Mouse (Mus musculus): ENCODE data around the gene Grin1. TPM values are rescaled to one million over a fixed set of nuclear protein-coding genes. Genes with fewer than 3 reads are reported as not detected.

Grin1 gene
- 100 to 1,000 TPM; 345 to 348 TPM for total RNA-seq (2021)
- long read RNA-seq, full-length matches to known transcripts = 84 of 245 reads
- long read RNA-seq, partial matches to known transcripts = 21 of 245 reads
- long read RNA-seq, other reads (novel, unspliced or antisense) = 140 of 245 reads

DNA sequence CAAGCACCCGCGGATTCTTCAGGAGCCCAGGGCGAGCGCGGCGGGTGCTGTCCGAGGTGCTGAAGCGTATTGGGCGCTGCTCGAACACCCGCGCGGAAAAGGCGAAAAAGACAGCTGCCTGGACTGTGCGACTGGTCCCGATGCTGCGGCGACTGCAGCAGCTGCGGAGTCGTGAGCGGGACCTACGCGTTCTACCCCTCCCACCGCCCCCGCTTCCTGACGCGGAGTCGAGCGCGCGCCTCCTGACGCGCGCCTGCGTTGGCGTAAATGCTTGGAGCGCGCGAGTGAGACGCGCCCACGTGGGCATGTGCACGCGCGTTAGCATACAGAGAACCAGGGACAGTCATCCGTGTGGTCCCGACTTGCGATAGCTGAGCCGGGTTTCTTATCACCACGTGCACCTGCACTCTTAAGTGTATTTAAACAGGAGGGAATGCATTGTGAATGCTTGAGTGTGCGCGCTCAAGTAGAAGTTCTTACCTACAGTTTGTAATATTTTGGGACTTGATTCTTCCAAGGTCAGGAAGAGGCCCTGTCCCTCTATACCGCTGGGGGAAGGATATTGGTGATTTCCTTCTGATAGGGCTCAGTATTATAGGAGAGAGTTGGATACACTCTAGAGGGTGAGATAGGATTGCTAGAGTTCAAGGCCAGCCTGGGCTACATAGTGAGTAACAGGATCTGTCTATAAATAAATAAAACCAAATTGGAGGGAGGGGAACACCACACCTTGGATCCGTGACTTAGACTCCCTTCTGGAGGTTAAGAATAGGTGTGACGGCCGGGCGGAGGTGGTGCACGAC, at the start of gene Grin1:
Gene Grin1, minus strand, starts transcription at position 217 of the 803 bp plus-strand sequence.
- peak; percentile 78 to 83 for DNase-seq (ENCODE audit: low spot score in 2 of 2)

DNA sequence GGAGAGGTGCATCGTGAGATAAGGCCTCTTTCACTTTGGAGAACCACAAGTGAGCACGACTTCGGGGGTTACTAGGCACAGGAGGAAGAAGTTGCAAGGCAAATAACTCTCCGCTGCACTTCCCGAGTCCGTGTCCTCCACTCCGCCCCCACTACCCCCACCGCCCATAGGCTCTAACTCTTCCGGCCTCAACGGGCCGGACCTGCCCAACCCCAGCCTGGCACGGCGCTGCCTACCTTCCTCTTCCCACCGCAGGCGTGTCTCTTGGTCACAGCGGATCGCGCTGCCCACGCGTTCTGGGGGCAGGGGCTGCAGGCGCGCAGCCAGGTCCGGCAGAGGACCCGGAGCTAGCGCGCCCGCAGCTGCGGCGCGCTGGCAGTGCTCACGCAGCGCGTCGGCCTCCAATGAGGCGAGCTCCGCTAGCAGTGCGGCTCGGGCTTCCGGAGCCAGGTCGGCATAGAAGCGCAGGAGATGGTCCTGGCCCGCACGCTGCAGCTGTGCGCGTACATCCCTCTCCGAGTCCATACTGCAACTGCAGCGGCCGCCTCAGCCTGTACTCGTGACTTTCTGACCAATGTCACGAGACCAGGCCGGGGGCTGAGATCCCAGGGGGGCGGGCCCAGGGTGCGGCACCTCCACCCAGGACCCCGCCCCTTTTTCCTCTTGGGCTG, 46.2 kb upstream of the Grin1 start, which contains the start of gene Uap1l1:
Gene Uap1l1, minus strand, starts transcription at position 592 of the 671 bp plus-strand sequence.
- peak; percentile 54 to 67 for DNase-seq (ENCODE audit: low spot score in 2 of 2)

DNA sequence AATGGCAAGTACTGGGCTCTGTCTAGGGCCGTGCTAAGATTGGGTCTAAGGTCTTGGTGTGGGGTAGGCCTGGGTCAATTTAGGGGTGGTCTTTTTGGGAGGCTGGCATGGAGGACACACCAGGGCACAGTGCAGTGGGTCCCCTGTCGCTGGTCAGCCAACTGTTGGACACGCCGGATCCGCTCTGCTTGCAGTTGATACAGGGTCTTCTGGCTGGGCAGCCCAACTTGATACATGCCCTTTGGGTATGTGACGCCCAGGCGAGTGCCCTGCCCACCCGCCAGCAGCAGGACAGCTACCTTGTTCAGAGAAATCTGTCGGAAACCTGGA, 45.7 kb upstream of the Grin1 start:
- no peak for DNase-seq (ENCODE audit: low spot score in 2 of 2)

DNA sequence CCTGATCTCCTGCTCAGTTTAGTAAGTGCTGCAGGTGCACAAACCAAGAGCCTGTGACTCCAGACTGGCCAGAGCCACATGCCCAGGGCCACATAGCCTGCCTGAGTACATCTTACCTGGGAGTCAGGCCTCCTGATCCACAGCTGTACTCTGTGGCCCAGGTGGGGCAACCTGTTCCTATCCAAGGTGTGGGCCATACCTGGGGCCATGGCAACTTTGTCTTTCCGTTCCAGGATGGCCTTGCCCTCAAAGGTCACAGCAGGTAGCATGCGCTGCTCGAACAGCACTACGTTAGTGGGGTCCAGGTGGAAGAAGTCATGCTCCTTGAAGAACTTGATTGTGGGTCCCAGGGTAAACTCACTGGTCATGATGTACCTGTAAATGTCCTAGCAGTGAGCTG, 45.3 kb upstream of the Grin1 start:
- DNase-seq (ENCODE audit: low spot score in 2 of 2) = no peak

DNA sequence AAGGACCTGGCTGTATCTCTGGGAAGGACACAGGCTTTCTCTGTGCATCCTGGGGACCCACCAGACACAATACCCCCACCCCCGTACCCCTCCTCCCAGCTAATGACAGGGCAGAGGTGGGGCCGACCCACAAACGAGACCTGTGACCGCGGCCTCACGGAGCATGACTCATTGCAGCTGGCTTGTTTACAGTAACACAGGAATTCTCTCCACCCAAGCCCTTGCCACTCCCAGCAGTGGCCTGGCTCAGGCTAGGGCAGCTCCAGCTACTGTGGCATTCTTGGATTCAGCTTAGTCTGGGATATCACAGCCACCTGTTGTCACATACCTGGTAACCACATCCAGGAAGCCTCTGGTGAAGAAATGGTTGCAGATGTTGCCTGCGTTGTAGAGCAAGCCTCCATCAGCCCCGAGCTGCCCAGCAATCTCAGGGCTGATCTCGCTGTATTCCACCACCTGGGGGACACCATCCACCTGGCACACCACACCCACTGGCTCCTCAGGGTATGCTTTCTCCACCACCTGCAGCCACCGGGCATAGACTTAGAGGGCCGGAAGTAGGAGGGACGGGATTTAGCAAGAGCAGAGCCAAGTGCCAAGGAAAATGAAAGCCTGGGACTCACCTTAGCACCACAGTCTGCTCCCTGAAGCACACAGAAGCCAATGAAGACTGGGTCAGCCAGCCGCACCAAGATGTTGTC, 44.6 kb upstream of the Grin1 start:
- no peak for DNase-seq (ENCODE audit: low spot score in 2 of 2)

DNA sequence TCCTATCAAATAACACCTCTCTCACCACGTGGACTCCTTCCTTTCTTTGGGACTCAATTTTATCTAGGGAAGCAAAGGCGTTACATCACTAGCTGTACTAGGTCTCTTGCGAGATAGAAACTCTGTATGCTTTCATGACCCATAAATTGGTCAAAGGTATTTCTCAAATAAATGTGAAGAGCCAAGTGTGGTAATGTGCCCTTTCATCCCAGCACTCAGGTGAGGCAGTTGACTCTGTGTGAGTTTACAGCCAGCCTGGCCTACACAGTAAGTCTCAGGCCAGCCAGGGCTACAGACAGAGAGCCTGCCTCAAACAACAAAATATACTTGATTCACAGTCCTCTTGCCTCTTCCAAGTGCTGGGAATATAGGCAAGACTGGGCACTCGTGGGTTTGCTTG, 40.9 kb upstream of the Grin1 start:
- no peak for DNase-seq (ENCODE audit: low spot score in 2 of 2)

DNA sequence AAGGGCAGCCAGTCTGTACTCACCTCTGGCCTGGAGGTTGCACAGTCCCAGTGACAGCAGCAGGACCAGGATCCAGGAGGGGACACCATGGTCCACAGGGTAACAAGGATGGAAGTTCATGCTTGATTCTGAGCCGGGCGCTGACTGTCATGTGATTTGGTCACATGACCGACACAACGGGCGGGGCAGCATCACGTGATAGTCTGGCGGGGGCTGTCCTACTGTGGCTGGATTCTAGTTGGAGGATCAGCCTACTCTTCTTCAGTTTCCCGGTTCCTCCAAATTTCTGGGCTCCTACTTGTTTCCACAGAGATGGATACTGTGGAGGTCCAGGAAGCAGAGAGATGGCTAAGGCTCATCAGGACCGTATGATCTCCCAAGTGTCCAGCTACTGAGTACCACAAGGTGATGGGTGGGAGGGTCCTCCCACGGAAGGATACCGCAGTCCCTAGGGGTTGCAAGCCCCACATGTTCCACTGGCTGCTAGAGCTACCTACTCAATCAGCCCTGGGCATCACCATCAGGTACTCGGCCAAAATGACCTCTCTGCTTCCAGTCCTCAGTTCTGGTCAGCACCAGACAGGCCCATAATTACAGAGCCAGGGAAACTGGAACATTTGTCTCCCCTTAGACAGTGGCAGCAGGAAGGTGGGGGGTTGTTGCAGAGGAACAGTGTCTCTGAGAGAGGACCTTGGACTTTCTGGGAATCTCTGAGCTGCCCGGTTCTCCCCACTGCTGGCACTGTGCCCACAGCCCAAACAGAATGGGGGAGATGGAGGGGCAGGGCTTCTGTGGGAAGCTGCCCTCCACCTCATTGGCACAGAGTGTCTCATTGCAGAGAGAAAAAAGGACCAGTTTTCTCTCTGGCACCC, 37.5 kb upstream of the Grin1 start, which contains the start of gene Dpp7:
Gene Dpp7, minus strand, starts transcription at position 152 of the 872 bp plus-strand sequence.
- DNase-seq (ENCODE audit: low spot score in 2 of 2) = peak; percentile 78 to 80

DNA sequence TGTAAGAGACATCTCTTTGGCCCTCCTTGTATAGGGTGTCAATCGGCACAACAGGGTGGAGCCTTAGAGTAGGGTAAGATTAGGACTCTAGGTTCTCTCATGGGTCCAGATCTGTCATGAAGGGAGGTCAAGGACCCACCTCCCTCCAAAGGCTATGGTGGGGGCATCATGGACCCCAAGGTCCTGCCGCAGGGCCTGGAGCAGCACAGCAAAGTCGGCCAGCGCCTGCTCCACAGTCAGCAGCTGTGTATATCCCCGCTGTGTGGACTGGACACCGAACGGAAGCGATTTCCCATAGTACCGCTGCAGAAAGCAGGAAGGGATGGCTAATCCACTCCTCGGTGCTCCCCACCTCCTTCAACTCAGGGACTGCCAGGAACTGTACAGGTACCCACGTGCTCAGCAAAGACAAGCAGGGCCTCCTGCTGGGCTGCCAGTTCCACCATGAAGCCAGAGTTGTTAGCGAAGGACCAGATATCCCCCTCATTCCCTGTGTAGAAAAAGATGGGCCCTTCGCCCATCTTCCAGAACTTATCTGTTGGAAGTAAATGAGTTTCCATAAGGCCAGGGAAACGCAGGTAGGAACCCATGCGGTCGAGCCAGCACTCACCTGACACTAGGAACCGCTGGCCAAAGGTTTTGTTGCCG, 36.6 kb upstream of the Grin1 start:
- no peak for DNase-seq (ENCODE audit: low spot score in 2 of 2)

DNA sequence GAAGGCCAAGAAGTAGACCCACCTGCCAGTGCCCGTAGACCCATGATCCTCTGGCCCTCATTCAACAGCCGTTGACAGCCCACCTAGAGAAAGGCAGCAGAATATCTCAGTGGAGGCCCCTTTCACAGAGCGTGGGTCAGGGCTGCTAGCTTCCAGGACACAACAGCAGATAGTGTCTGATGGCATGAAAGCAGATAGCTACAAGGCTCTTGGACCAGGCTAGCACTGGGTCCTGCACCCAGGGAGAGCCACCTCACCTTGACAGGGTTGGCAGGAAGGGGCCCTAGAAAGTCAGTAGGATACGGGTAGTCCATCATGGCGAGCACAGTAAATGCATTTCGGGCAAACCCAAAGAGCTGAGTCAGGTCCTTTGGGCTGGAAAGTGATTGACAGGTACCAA, 35.2 kb upstream of the Grin1 start:
- no peak for DNase-seq (ENCODE audit: low spot score in 2 of 2)

DNA sequence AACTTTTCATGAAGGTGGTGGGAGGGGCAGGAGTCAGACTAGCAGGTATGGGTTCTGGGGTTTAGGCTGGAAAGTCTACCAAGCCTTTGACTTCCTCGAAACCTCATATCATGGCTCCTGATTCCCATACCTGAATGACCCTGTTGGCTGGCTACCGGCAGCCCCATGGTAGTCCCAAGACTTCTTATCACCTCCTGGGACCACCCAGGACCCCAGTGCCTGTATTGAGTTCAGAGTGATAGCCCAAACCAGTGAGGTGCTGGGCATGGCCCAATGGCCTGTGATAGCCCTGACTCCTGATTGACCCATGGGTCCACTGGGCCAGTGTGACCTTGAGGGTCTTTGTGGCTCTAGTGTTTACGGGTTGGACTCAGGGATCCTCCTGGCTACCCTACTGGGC, 31.7 kb upstream of the Grin1 start:
- DNase-seq (ENCODE audit: low spot score in 2 of 2) = no peak

DNA sequence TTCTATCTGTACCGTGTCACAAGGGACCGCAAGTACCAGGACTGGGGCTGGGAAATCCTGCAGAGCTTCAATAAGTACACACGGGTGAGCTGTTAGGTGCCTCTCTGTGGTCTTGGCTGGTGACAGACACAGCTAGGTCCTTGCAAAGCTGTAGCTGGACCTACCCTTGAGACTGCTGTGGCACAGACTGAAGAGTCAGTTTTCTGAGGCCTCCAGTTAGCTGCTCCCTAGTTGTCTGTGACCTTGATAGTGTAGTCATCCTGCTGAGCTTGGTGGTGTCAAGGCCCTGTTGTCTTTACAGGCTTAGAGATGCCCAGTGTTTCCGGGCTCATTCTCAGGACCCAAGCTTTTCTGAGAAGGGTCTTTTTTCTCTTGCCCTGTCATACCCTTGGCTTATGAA, 30.5 kb upstream of the Grin1 start:
- DNase-seq (ENCODE audit: low spot score in 2 of 2) = no peak

DNA sequence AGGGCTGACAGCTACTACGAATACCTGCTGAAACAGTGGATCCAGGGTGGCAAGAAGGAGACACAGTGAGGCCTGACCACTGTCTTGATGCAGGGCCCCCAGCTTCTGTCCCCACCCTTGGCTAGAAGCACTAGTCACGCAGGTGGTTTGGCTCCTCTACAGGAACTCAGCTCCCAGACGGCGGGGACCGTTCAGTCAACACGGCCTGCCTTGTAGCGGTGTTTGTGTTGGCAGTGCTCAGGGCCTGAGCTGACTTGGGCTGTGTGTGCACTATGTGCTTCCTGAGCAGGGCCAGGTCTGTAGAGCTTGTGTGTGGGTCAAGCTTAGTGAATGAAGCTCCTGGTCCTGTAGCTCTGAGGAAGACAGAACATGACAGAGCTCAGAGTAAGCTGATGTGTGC, 29.2 kb upstream of the Grin1 start:
- DNase-seq (ENCODE audit: low spot score in 2 of 2) = no peak

DNA sequence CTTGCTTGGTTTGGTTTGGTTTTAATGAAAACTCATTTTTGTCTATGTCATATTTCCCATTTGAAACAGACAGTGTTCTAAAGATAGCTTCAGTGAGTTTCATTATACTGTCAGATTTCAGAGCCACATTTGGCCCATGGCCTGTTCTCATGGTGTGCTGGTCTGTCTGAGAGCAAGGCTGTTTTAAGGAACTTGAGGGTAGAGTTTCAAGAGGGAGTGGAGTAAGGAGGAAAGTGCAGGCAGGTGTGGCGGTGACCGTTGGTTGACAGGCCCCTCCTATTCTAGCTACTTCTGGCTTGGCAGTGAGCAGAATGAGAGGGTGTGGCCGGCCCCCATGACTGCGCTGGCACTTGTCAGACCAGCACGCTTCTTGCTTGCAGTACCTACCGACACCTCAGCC, 19.3 kb upstream of the Grin1 start:
- no peak for DNase-seq (ENCODE audit: low spot score in 2 of 2)

DNA sequence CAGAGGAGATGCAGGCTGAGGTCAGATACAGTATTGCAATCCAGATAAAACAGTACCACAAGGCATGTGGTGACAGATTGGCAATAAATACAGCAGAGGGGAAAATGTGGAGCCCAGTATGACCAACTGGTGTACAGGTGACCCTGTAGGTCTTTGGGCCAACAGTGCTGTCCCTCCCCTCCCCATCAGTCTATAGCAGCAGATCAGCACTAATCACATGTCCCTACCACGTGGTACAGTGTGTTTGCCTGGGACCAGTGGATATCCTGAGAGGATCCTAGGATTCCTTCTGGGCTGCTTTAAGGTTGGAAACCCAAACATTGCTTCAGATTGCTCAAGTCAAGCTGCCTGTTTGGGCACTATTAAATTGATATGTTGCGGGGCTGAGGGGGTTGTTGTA, 14.6 kb upstream of the Grin1 start:
- no peak for DNase-seq (ENCODE audit: low spot score in 2 of 2)

DNA sequence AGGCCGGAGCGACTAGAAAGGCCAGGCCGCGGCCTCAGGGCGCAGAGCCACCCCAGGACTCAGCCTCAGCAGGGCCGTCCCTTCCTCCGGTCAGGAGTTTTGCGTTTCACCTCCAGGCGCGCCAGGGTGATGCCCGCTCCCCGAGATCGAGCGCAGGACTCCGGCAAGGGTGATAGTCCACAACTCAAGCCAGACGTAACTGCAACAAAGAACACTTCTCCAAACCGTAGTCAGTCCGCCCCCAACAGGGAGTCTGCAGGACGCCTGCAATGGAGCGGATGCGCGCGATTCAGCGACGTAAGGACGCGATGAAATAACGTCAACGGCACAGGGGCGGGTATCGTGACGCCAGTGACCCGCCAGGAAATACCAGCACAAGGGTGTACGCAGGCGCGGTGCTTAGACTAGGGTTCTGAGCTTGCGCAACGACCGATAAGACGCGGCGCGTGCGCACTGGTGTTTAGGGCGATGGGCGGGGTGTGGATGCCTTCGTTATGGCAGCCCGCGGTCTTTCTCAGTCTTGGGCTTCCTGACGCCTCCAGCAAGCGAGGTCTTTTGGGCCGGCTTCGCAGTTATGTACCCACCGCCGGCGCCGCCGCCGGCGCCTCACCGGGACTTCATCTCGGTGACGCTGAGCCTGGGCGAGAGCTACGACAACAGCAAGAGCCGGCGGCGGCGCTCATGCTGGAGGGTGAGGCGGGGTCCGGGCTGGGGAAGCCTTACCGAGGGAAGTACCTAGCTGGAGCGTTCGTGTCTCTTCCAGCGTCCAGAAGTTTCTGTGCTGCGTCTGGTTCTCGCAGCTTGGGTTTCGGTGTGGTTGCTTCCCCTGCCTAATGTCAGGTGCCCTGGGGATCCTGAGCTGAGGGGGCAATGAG, 13.5 kb upstream of the Grin1 start, which contains the start of gene Man1b1:
Gene Man1b1, plus strand, starts transcription at position 53 of the 875 bp plus-strand sequence.
- peak; percentile 99 for DNase-seq (ENCODE audit: low spot score in 2 of 2)

DNA sequence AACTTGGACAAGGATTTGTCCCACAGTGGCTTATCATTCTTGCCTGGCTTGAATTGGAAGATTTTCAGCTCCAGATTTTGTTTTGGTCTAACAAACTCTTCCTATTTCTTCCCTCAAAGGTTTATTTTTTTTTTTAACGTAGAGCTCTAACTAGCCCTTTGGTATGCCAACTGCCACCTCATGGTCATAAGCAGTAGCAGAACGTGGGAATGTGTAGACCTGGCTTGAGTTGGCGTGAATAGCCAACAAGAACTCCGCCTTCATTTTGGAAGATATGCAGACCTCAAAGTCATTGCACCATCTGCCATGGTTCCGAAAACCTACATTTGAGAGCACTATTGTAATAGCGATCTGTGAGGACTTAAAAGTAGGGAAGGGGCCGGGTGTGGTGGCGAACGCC, 12.5 kb upstream of the Grin1 start:
- DNase-seq (ENCODE audit: low spot score in 2 of 2) = no peak

DNA sequence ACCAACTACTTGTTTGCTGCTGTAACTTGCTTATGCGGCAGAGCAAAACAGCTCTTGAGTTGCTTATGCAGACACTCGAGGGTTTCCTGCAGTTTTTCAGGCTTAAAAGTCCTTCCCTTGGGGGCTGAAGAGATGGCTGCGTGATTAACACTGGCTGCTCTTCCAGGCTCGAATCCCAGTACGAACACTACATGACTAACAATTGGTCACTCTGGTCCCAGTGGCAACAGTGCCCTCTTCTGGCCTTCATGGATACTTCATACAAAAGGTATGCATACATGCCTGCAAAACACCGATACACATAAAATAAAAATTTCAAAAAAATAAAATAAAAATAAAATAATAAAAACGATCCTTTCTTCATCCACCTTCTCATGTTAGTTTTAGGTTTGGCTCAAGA, 9.5 kb upstream of the Grin1 start:
- peak; percentile 33 to 51 for DNase-seq (ENCODE audit: low spot score in 2 of 2)

DNA sequence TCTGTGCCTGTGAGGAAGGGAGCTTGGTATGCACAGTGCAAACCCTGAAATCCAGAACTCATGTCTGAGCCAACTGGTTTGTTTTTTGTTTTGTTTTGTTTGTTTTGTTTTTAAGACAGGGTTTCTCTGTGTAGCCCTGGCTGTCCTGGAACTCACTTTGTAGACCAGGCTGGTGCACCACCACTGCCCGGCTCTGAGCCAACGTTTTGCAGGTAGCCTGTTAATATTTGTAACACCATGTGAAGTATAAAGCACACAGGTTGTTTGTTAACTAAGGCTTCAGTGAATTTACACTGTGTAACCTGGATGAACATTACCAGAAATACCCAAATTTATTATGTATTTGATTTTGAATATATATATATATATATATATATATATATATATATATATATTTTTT, 7.0 kb upstream of the Grin1 start:
- DNase-seq (ENCODE audit: low spot score in 2 of 2) = no peak

DNA sequence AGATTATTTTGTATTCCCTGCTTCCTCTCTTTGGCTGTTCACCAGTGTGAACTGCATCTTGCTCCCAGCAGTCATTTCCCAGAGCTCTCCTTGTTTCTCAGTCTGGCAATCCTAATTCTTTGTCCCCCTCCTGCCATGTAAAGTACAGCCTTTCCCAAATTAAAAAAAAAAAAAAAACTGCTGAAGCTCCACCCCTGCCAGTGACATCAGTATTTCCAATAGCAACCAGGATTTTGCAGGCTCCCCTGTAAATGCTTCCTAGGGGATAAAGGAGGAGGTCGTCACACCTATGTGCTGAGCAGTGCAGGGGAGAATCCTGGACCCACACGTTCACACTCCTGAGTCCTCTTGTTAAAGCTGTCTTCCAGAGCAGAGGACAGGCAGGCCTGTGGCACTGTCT, 1.1 kb upstream of the Grin1 start:
- no peak for DNase-seq (ENCODE audit: low spot score in 2 of 2)

All from layer of hippocampus, postnatal 10 days (tissue).